Mouse (Mus musculus) limb, embryonic 12.5 days (tissue): ENCODE measurements at regions not wholly inside any gene's neighbourhood (a gene's known extent, or its start where the extent isn't known, plus 50 kb on each side); places are given as distances from the start of the nearest gene placed in this dataset.

Source experiments
- ATAC-seq: fragments of 200-750 bp; cut with Nextera tagmentation; 2 replicates; pipeline ENCODE4 v1.8.0; 2017; ENCODE audit warnings: low read depth, moderate TSS enrichment; ENCODE audit not compliant: insufficient number of reproducible peaks, insufficient read depth, low FRiP score, low TSS enrichment
- H3K27ac ChIP-seq: fragments of 300-500 bp; sonication (generic); 2 replicates; pipeline ENCODE4 v1.5.1; 2016; ENCODE audit warnings: mild to moderate bottlenecking, moderate library complexity
- H3K27me3 ChIP-seq: fragments of 300-500 bp; sonication (generic); 2 replicates; pipeline ENCODE4 v1.6.1; 2016; ENCODE audit warnings: mild to moderate bottlenecking, moderate library complexity
- H3K36me3 ChIP-seq: fragments of 300-500 bp; sonication (generic); 2 replicates; pipeline ENCODE4 v1.6.1; 2016; ENCODE audit warnings: mild to moderate bottlenecking, moderate library complexity
- H3K4me1 ChIP-seq: fragments of 300-500 bp; sonication (generic); replicated peaks from 2 replicates; pipeline ENCODE4 v1.6.1; 2016
- H3K4me2 ChIP-seq: fragments of 300-500 bp; sonication (generic); 2 replicates; pipeline ENCODE4 v1.6.1; 2016; ENCODE audit warnings: mild to moderate bottlenecking, moderate library complexity
- H3K4me3 ChIP-seq: fragments of 300-500 bp; sonication (generic); replicated peaks from 2 replicates; pipeline ENCODE4 v1.5.1; 2016; ENCODE audit warnings: mild to moderate bottlenecking
- H3K9ac ChIP-seq: fragments of 300-500 bp; sonication (generic); replicated peaks from 2 replicates; pipeline ENCODE4 v1.6.1; 2016; ENCODE audit warnings: mild to moderate bottlenecking, moderate library complexity
- H3K9me3 ChIP-seq: fragments of 300-500 bp; sonication (generic); 2 replicates; pipeline ENCODE4 v1.6.1; 2016; ENCODE audit warnings: mild to moderate bottlenecking, moderate library complexity
- WGBS: fragments of 180-500 bp; shearing (Covaris S2); methylation state at CpG from one replicate; pipeline ENCODE4 v1.1.7; 2016; 5-methylcytosine and 5-hydroxymethylcytosine counted together

- Histone ChIP-seq H3K4me3 (no peak overlapping the region), H3K9ac (no peak overlapping the region), H3K27ac (no peak overlapping the region), H3K4me2 (no peak overlapping the region), H3K27me3 (no peaks in the 10 kb centered on the region), H3K9me3 (no peaks in the 10 kb centered on the region), H3K4me1 (no peaks in the 10 kb centered on the region), H3K36me3 (no peaks in the 10 kb centered on the region)
- no peak for ATAC-seq
- 47% methylated on average over 5 of the region's 5 CpGs for WGBS
Measured at GRCm38 (mm10) chr15:59887381-59888130, 128.9 kb downstream of the 4933412E24Rik start.

- H3K4me2 ChIP-seq: no peak overlapping the region
- WGBS: 88% methylated on average over 2 of the region's 2 CpGs
- H3K4me1 ChIP-seq: no peaks in the 10 kb centered on the region
- no peak overlapping the region for H3K4me3 ChIP-seq
- H3K9ac ChIP-seq: no peak overlapping the region
- no peaks in the 10 kb centered on the region for H3K27me3 ChIP-seq
- no peaks in the 10 kb centered on the region for H3K36me3 ChIP-seq
- H3K27ac ChIP-seq: no peak overlapping the region
- H3K9me3 ChIP-seq: no peaks in the 10 kb centered on the region
- no peak for ATAC-seq
Measured at GRCm38 (mm10) chr15:59886036-59886435, 130.4 kb downstream of the 4933412E24Rik start.

GRCm38 (mm10) chr15:59882444-59882843, 134.0 kb downstream of the 4933412E24Rik start:
- H3K27ac ChIP-seq: no peak overlapping the region
- H3K9ac ChIP-seq: no peak overlapping the region
- WGBS: 88% methylated on average over 5 of the region's 5 CpGs
- H3K4me2 ChIP-seq: no peak overlapping the region
- no peaks in the 10 kb centered on the region for H3K27me3 ChIP-seq
- no peaks in the 10 kb centered on the region for H3K9me3 ChIP-seq
- no peaks in the 10 kb centered on the region for H3K36me3 ChIP-seq
- H3K4me1 ChIP-seq: no peaks in the 10 kb centered on the region
- ATAC-seq: no peak
- H3K4me3 ChIP-seq: no peak overlapping the region

- Histone ChIP-seq H3K9ac (no peak overlapping the region), H3K4me3 (no peak overlapping the region), H3K27ac (no peak overlapping the region), H3K9me3 (no peaks in the 10 kb centered on the region), H3K27me3 (no peaks in the 10 kb centered on the region), H3K4me1 (no peaks in the 10 kb centered on the region), H3K4me2 (no peak overlapping the region), H3K36me3 (no peaks in the 10 kb centered on the region)
- no peak for ATAC-seq
- WGBS: 91% methylated on average over 5 of the region's 5 CpGs
Measured at GRCm38 (mm10) chr15:59880426-59880825, 136.0 kb downstream of the 4933412E24Rik start.

- Histone ChIP-seq H3K36me3 (no peaks in the 10 kb centered on the region), H3K4me1 (no peaks in the 10 kb centered on the region), H3K9me3 (no peaks in the 10 kb centered on the region), H3K27me3 (no peaks in the 10 kb centered on the region), H3K4me3 (no peak overlapping the region), H3K4me2 (no peak overlapping the region), H3K9ac (no peak overlapping the region), H3K27ac (no peak overlapping the region)
- WGBS: 90% methylated on average over 4 of the region's 4 CpGs
- ATAC-seq: no peak
Measured at GRCm38 (mm10) chr15:59879311-59879710, 137.1 kb downstream of the 4933412E24Rik start.

- WGBS: 70% methylated on average over 7 of the region's 7 CpGs
- Histone ChIP-seq H3K27ac (no peak overlapping the region), H3K27me3 (no peaks in the 10 kb centered on the region), H3K4me1 (no peaks in the 10 kb centered on the region), H3K36me3 (no peaks in the 10 kb centered on the region), H3K9me3 (no peaks in the 10 kb centered on the region), H3K4me3 (no peak overlapping the region), H3K4me2 (no peak overlapping the region), H3K9ac (no peak overlapping the region)
- no peak for ATAC-seq
Measured at GRCm38 (mm10) chr15:59876279-59876742, 140.1 kb downstream of the 4933412E24Rik start.

- no peak overlapping the region for H3K4me3 ChIP-seq
- 92% methylated on average over 8 of the region's 8 CpGs for WGBS
- 0 out of 2 replicates have a peak, but pooled peaks cover 3% of the 10 kb centered on the region for H3K4me1 ChIP-seq
- no peak overlapping the region for H3K9ac ChIP-seq
- H3K36me3 ChIP-seq: no peaks in the 10 kb centered on the region
- H3K9me3 ChIP-seq: peaks cover 4% of the 10 kb centered on the region; the same call in 1 of the 2 replicates
- no peak for ATAC-seq
- 0 out of 2 replicates have a peak, but pooled peaks cover 3% of the 10 kb centered on the region for H3K27me3 ChIP-seq
- no peak overlapping the region for H3K27ac ChIP-seq
- no peak overlapping the region for H3K4me2 ChIP-seq
Measured at GRCm38 (mm10) chr15:59866701-59867100, 149.7 kb downstream of the 4933412E24Rik start.

- Histone ChIP-seq H3K9ac (no peak overlapping the region), H3K4me1 (0 out of 2 replicates have a peak, but pooled peaks cover 3% of the 10 kb centered on the region), H3K9me3 (no peaks in the 10 kb centered on the region), H3K4me3 (no peak overlapping the region), H3K36me3 (no peaks in the 10 kb centered on the region), H3K27me3 (0 out of 2 replicates have a peak, but pooled peaks cover 3% of the 10 kb centered on the region), H3K27ac (no peak overlapping the region), H3K4me2 (peak overlapping the region; percentile 37)
- WGBS: 53% methylated on average over 18 of the region's 18 CpGs
- ATAC-seq: no peak
Measured at GRCm38 (mm10) chr15:59864746-59865499, 151.5 kb downstream of the 4933412E24Rik start.

GRCm38 (mm10) chr15:59852271-59853000, 164.0 kb downstream of the 4933412E24Rik start:
- no peak overlapping the region for H3K9ac ChIP-seq
- no peak for ATAC-seq
- no peaks in the 10 kb centered on the region for H3K4me1 ChIP-seq
- H3K9me3 ChIP-seq: 0 out of 2 replicates have a peak, but pooled peaks cover 4% of the 10 kb centered on the region
- WGBS: 68% methylated on average over 12 of the region's 12 CpGs
- H3K4me2 ChIP-seq: no peak overlapping the region
- no peaks in the 10 kb centered on the region for H3K36me3 ChIP-seq
- H3K4me3 ChIP-seq: no peak overlapping the region
- H3K27ac ChIP-seq: no peak overlapping the region
- H3K27me3 ChIP-seq: no peaks in the 10 kb centered on the region

- 0 out of 2 replicates have a peak, but pooled peaks cover 4% of the 10 kb centered on the region for H3K9me3 ChIP-seq
- no peak overlapping the region for H3K9ac ChIP-seq
- no peak for ATAC-seq
- H3K4me1 ChIP-seq: no peaks in the 10 kb centered on the region
- no peak overlapping the region for H3K27ac ChIP-seq
- no peak overlapping the region for H3K4me2 ChIP-seq
- H3K27me3 ChIP-seq: no peaks in the 10 kb centered on the region
- no peaks in the 10 kb centered on the region for H3K36me3 ChIP-seq
- no peak overlapping the region for H3K4me3 ChIP-seq
- WGBS: 76% methylated on average over 7 of the region's 7 CpGs
Measured at GRCm38 (mm10) chr15:59845158-59845739, 171.2 kb downstream of the 4933412E24Rik start.
